Mouse (Mus musculus): Measurements from ENCODE around the gene Nkpd1. TPM values are rescaled to one million over a fixed set of nuclear protein-coding genes. Genes with fewer than 3 reads are reported as not detected.

Nkpd1 gene
- 0.11 TPM in 2 replicates for polyA plus RNA-seq (2014; fragmentation: Nextera tagmentation; extraction: Ambion mirVana)

- Histone ChIP-seq H3K27me3 (ENCODE audit: insufficient read depth, low read length) (peaks cover 55% of the 10 kb centered on the region), H3K9me3 (ENCODE audit: low read depth, low read length) (no peaks in the 10 kb centered on the region), H3K4me3 (ENCODE audit: low read depth, low read length) (no peak within 1 kb of the TSS), H3K4me1 (ENCODE audit: insufficient read depth) (no peaks in the 10 kb centered on the region), H3K9ac (no peak within 1 kb of the TSS), H3K27ac (ENCODE audit: low read depth) (no peak within 1 kb of the TSS), H3K4me2 (peak within 1 kb of the TSS; percentile 49), H3K36me3 (ENCODE audit: insufficient read depth) (no peaks in the 10 kb centered on the region)
- TF ChIP-seq CTCF (IDR thresholded peaks at IDR 0.05; ENCODE audit: low read depth) = peak; percentile 56
- DNase-seq (peak; percentile 45), ATAC-seq (ENCODE audit: insufficient read depth) (no peak)
- WGBS = 4% methylated on average over 25 of the region's 29 CpGs
These were observed at the start of gene Nkpd1 for GRCm38 (mm10) chr7:19517652-19518365. Gene Nkpd1 (plus strand): TSS chr7:19517838.

- Histone ChIP-seq H3K4me3 (ENCODE audit: low read depth, low read length) (no peak overlapping the region), H3K9ac (no peak overlapping the region), H3K4me2 (no peak overlapping the region), H3K36me3 (ENCODE audit: insufficient read depth) (no peaks in the 10 kb centered on the region), H3K27ac (ENCODE audit: low read depth) (no peak overlapping the region), H3K9me3 (ENCODE audit: low read depth, low read length) (no peaks in the 10 kb centered on the region), H3K27me3 (ENCODE audit: insufficient read depth, low read length) (peaks cover 41% of the 10 kb centered on the region), H3K4me1 (ENCODE audit: insufficient read depth) (0 out of 2 replicates have a peak, but pooled peaks cover 4% of the 10 kb centered on the region)
- ATAC-seq (ENCODE audit: insufficient read depth) (no peak), DNase-seq (no peak)
- TF ChIP-seq CTCF (IDR thresholded peaks at IDR 0.05; ENCODE audit: low read depth) = no peak
- WGBS = 57% methylated on average over 12 of the region's 12 CpGs
These were observed 49.4 kb upstream of the Nkpd1 start for GRCm38 (mm10) chr7:19468279-19468678.

GRCm38 (mm10) chr7:19469404-19469803 is 48.2 kb upstream of the Nkpd1 start:
- Histone ChIP-seq H3K27me3 (ENCODE audit: insufficient read depth, low read length) (peaks cover 46% of the 10 kb centered on the region), H3K9ac (no peak overlapping the region), H3K4me1 (ENCODE audit: insufficient read depth) (0 out of 2 replicates have a peak, but pooled peaks cover 4% of the 10 kb centered on the region), H3K4me3 (ENCODE audit: low read depth, low read length) (no peak overlapping the region), H3K27ac (ENCODE audit: low read depth) (no peak overlapping the region), H3K36me3 (ENCODE audit: insufficient read depth) (no peaks in the 10 kb centered on the region), H3K4me2 (no peak overlapping the region), H3K9me3 (ENCODE audit: low read depth, low read length) (no peaks in the 10 kb centered on the region)
- no peak for TF ChIP-seq CTCF (IDR thresholded peaks at IDR 0.05; ENCODE audit: low read depth)
- WGBS = 20% methylated on average over 23 of the region's 23 CpGs
- ATAC-seq (ENCODE audit: insufficient read depth) (no peak), DNase-seq (no peak)

- H3K27ac ChIP-seq (ENCODE audit: low read depth) = no peak overlapping the region
- TF ChIP-seq CTCF (IDR thresholded peaks at IDR 0.05; ENCODE audit: low read depth) = no peak
- no peaks in the 10 kb centered on the region for H3K9me3 ChIP-seq (ENCODE audit: low read depth, low read length)
- no peak overlapping the region for H3K4me3 ChIP-seq (ENCODE audit: low read depth, low read length)
- ATAC-seq (ENCODE audit: insufficient read depth) (no peak), DNase-seq (no peak)
- no peaks in the 10 kb centered on the region for H3K36me3 ChIP-seq (ENCODE audit: insufficient read depth)
- H3K9ac ChIP-seq = no peak overlapping the region
- no peak overlapping the region for H3K4me2 ChIP-seq
- WGBS = 10% methylated on average over 14 of the region's 14 CpGs
- H3K27me3 ChIP-seq (ENCODE audit: insufficient read depth, low read length) = peaks cover 46% of the 10 kb centered on the region
- no peaks in the 10 kb centered on the region for H3K4me1 ChIP-seq (ENCODE audit: insufficient read depth)
These were observed 47.3 kb upstream of the Nkpd1 start for GRCm38 (mm10) chr7:19470308-19470707.

- H3K9ac ChIP-seq = no peak overlapping the region
- no peak for TF ChIP-seq CTCF (IDR thresholded peaks at IDR 0.05; ENCODE audit: low read depth)
- H3K4me1 ChIP-seq (ENCODE audit: insufficient read depth) = no peaks in the 10 kb centered on the region
- DNase-seq (peak; percentile 40), ATAC-seq (ENCODE audit: insufficient read depth) (no peak)
- H3K36me3 ChIP-seq (ENCODE audit: insufficient read depth) = no peaks in the 10 kb centered on the region
- no peak overlapping the region for H3K4me3 ChIP-seq (ENCODE audit: low read depth, low read length)
- H3K9me3 ChIP-seq (ENCODE audit: low read depth, low read length) = no peaks in the 10 kb centered on the region
- peaks cover 51% of the 10 kb centered on the region for H3K27me3 ChIP-seq (ENCODE audit: insufficient read depth, low read length)
- H3K4me2 ChIP-seq = no peak overlapping the region
- 22% methylated on average over 4 of the region's 4 CpGs for WGBS
- no peak overlapping the region for H3K27ac ChIP-seq (ENCODE audit: low read depth)
These were observed 45.2 kb upstream of the Nkpd1 start for GRCm38 (mm10) chr7:19472403-19472802.

GRCm38 (mm10) chr7:19473875-19474443 is 43.7 kb upstream of the Nkpd1 start:
- ATAC-seq (ENCODE audit: insufficient read depth) (peak; percentile 83), DNase-seq (peak; percentile 93)
- no peak for TF ChIP-seq CTCF (IDR thresholded peaks at IDR 0.05; ENCODE audit: low read depth)
- no peaks in the 10 kb centered on the region for H3K36me3 ChIP-seq (ENCODE audit: insufficient read depth)
- peak overlapping the region; percentile 67 for H3K27ac ChIP-seq (ENCODE audit: low read depth)
- WGBS = 1% methylated on average over 86 of the region's 89 CpGs
- H3K9me3 ChIP-seq (ENCODE audit: low read depth, low read length) = no peaks in the 10 kb centered on the region
- H3K4me2 ChIP-seq = peak overlapping the region; percentile 88
- H3K27me3 ChIP-seq (ENCODE audit: insufficient read depth, low read length) = peaks cover 49% of the 10 kb centered on the region
- peak overlapping the region; percentile 60 for H3K9ac ChIP-seq
- H3K4me3 ChIP-seq (ENCODE audit: low read depth, low read length) = peak overlapping the region; percentile 52
- no peaks in the 10 kb centered on the region for H3K4me1 ChIP-seq (ENCODE audit: insufficient read depth)

- Histone ChIP-seq H3K27me3 (ENCODE audit: insufficient read depth, low read length) (peaks cover 21% of the 10 kb centered on the region), H3K9ac (no peak overlapping the region), H3K4me2 (no peak overlapping the region), H3K4me3 (ENCODE audit: low read depth, low read length) (no peak overlapping the region), H3K9me3 (ENCODE audit: low read depth, low read length) (no peaks in the 10 kb centered on the region), H3K27ac (ENCODE audit: low read depth) (no peak overlapping the region), H3K4me1 (ENCODE audit: insufficient read depth) (no peaks in the 10 kb centered on the region), H3K36me3 (ENCODE audit: insufficient read depth) (no peaks in the 10 kb centered on the region)
- WGBS = 58% methylated on average over 2 of the region's 2 CpGs
- no peak for ATAC-seq (ENCODE audit: insufficient read depth)
- no peak for TF ChIP-seq CTCF (IDR thresholded peaks at IDR 0.05; ENCODE audit: low read depth)
- DNase-seq = no peak
These were observed 40.6 kb upstream of the Nkpd1 start for GRCm38 (mm10) chr7:19477084-19477483.
